Mouse (Mus musculus) 3134 (cell line): ENCODE measurements around the gene Sptbn1.
"Not testable (repeated sequence)": the region's sequence is repeated elsewhere in the genome, so short reads cannot be mapped to it uniquely, and the experiment has no call there.

ENCODE experiments used
- DNase-seq: peaks from one replicate; pipeline ENCODE4 v3.0.0-alpha.2; 2011; ENCODE audit warnings: low spot score; ENCODE audit not compliant: insufficient read length; ENCODE audit errors: extremely low read depth

Gene Sptbn1

GRCm38 (mm10) chr11:30257085-30257484 lies 10.9 kb downstream of the Sptbn1 start:
- no peak for DNase-seq

- no peak for DNase-seq
These were observed 11.5 kb downstream of the Sptbn1 start for GRCm38 (mm10) chr11:30256491-30256890.

- not testable (repeated sequence) for DNase-seq
These were observed 12.8 kb downstream of the Sptbn1 start for GRCm38 (mm10) chr11:30255211-30255610.

GRCm38 (mm10) chr11:30251294-30251904 lies 16.6 kb downstream of the Sptbn1 start:
- DNase-seq = no peak

- DNase-seq = no peak
These were observed 18.4 kb downstream of the Sptbn1 start for GRCm38 (mm10) chr11:30249452-30250016.

- peak; percentile 74 for DNase-seq
These were observed 20.9 kb downstream of the Sptbn1 start for GRCm38 (mm10) chr11:30247106-30247505.

GRCm38 (mm10) chr11:30246161-30246560 lies 21.8 kb downstream of the Sptbn1 start:
- no peak for DNase-seq

GRCm38 (mm10) chr11:30244172-30244571 lies 23.8 kb downstream of the Sptbn1 start:
- DNase-seq = no peak

GRCm38 (mm10) chr11:30243591-30243990 lies 24.4 kb downstream of the Sptbn1 start:
- DNase-seq = no peak

GRCm38 (mm10) chr11:30240861-30241260 lies 27.1 kb downstream of the Sptbn1 start:
- no peak for DNase-seq

- DNase-seq = no peak
These were observed 30.0 kb downstream of the Sptbn1 start for GRCm38 (mm10) chr11:30237960-30238359.

- no peak for DNase-seq
These were observed 31.2 kb downstream of the Sptbn1 start for GRCm38 (mm10) chr11:30236681-30237242.

GRCm38 (mm10) chr11:30235666-30236065 lies 32.3 kb downstream of the Sptbn1 start:
- no peak for DNase-seq

GRCm38 (mm10) chr11:30235218-30235617 lies 32.8 kb downstream of the Sptbn1 start:
- no peak for DNase-seq

- no peak for DNase-seq
These were observed 34.0 kb downstream of the Sptbn1 start for GRCm38 (mm10) chr11:30233946-30234345.

GRCm38 (mm10) chr11:30232082-30232481 lies 35.9 kb downstream of the Sptbn1 start:
- DNase-seq = no peak

GRCm38 (mm10) chr11:30231336-30231735 lies 36.6 kb downstream of the Sptbn1 start:
- DNase-seq = no peak

GRCm38 (mm10) chr11:30230330-30230771 lies 37.6 kb downstream of the Sptbn1 start:
- no peak for DNase-seq

- DNase-seq = no peak
These were observed 41.2 kb downstream of the Sptbn1 start for GRCm38 (mm10) chr11:30226756-30227155.

- DNase-seq = no peak
These were observed 43.4 kb downstream of the Sptbn1 start for GRCm38 (mm10) chr11:30224599-30224998.

GRCm38 (mm10) chr11:30222636-30223035 lies 45.3 kb downstream of the Sptbn1 start:
- no peak for DNase-seq

GRCm38 (mm10) chr11:30221043-30221442 lies 46.9 kb downstream of the Sptbn1 start:
- no peak for DNase-seq
